Mouse (Mus musculus) neural tube, embryonic 12.5 days (tissue): ENCODE data around the gene Fblim1. TPM values are rescaled to one million over a fixed set of nuclear protein-coding genes. Genes with fewer than 3 reads are reported as not detected.
A peak's percentile ranks its signal among the peaks of the same experiment; 100 is the strongest.
"Not testable (repeated sequence)": the region's sequence is repeated elsewhere in the genome, so short reads cannot be mapped to it uniquely, and the experiment has no call there.

Source experiments
- ATAC-seq: fragments of 200-750 bp; cut with Nextera tagmentation; 2 replicates; pipeline ENCODE4 v1.8.0; 2017; ENCODE audit warnings: low read depth, mild to moderate bottlenecking, moderate TSS enrichment, moderate library complexity; ENCODE audit not compliant: low FRiP score
- H3K27ac ChIP-seq: fragments of 300-500 bp; sonication (generic); 2 replicates; pipeline ENCODE4 v1.5.1; 2016
- H3K27me3 ChIP-seq: fragments of 300-500 bp; sonication (generic); replicated peaks from 2 replicates; pipeline ENCODE4 v1.6.1; 2016; ENCODE audit warnings: mild to moderate bottlenecking
- H3K36me3 ChIP-seq: fragments of 300-500 bp; sonication (generic); 2 replicates; pipeline ENCODE4 v1.6.1; 2016; ENCODE audit warnings: mild to moderate bottlenecking
- H3K4me1 ChIP-seq: fragments of 300-500 bp; sonication (generic); 2 replicates; pipeline ENCODE4 v1.6.1; 2016
- H3K4me2 ChIP-seq: fragments of 300-500 bp; sonication (generic); replicated peaks from 2 replicates; pipeline ENCODE4 v1.6.1; 2016; ENCODE audit warnings: mild to moderate bottlenecking
- H3K4me3 ChIP-seq: fragments of 300-500 bp; sonication (generic); 2 replicates; pipeline ENCODE4 v1.5.1; 2016
- H3K9ac ChIP-seq: fragments of 300-500 bp; sonication (generic); 2 replicates; pipeline ENCODE4 v1.6.1; 2016; ENCODE audit warnings: mild to moderate bottlenecking
- H3K9me3 ChIP-seq: fragments of 300-500 bp; sonication (generic); 2 replicates; pipeline ENCODE4 v1.6.1; 2016; ENCODE audit warnings: mild to moderate bottlenecking
- WGBS: fragments of 180-500 bp; shearing (Covaris S2); methylation state at CpG from one replicate; pipeline ENCODE4 v1.1.7; 2016; 5-methylcytosine and 5-hydroxymethylcytosine counted together
- polyA plus RNA-seq: library from polyadenylated mRNA; unstranded; fragments of >200 nt; fragmentation: Nextera tagmentation; extraction: Ambion mirVana; gene quantifications from 2 replicates; pipeline ENCODE4 v1.2.1, GENCODE M21; 2016

Gene Fblim1
- polyA plus RNA-seq, 1 experiment from 2014 or later = 37.0 TPM

- H3K4me1 ChIP-seq = peaks cover 11% of the 10 kb centered on the region
- not testable (repeated sequence) for H3K9ac ChIP-seq, H3K27me3 ChIP-seq, H3K4me3 ChIP-seq, H3K36me3 ChIP-seq, H3K9me3 ChIP-seq, H3K27ac ChIP-seq, H3K4me2 ChIP-seq
- 84% methylated on average over 6 of the region's 6 CpGs for WGBS
- 0 out of 2 replicates have a peak, but pooled peaks have one; percentile 54 for ATAC-seq
Measured at GRCm38 (mm10) chr4:141556163-141556562, 49.7 kb downstream of the Fblim1 start.

- 93% methylated on average over 8 of the region's 9 CpGs for WGBS
- not testable (repeated sequence) for H3K9me3 ChIP-seq, H3K27ac ChIP-seq, H3K9ac ChIP-seq, H3K36me3 ChIP-seq, H3K4me3 ChIP-seq, ATAC-seq, H3K4me2 ChIP-seq, H3K27me3 ChIP-seq
- H3K4me1 ChIP-seq = peaks cover 10% of the 10 kb centered on the region
Measured at GRCm38 (mm10) chr4:141554255-141554865, 51.5 kb downstream of the Fblim1 start.

- Histone ChIP-seq H3K4me2 (no peak overlapping the region), H3K27ac (no peak overlapping the region), H3K9ac (no peak overlapping the region), H3K4me3 (no peak overlapping the region), H3K9me3 (no peaks in the 10 kb centered on the region), H3K4me1 (peaks cover 4% of the 10 kb centered on the region), H3K27me3 (no peaks in the 10 kb centered on the region), H3K36me3 (no peaks in the 10 kb centered on the region)
- WGBS = 48% methylated on average over 2 of the region's 2 CpGs
- ATAC-seq = no peak
Measured at GRCm38 (mm10) chr4:141552484-141552883, 53.4 kb downstream of the Fblim1 start.

- ATAC-seq = no peak
- WGBS = 27% methylated on average over 9 of the region's 9 CpGs
- Histone ChIP-seq H3K4me1 (peaks cover 9% of the 10 kb centered on the region), H3K9me3 (no peaks in the 10 kb centered on the region), H3K36me3 (no peaks in the 10 kb centered on the region), H3K4me3 (peak overlapping the region; percentile 73), H3K9ac (peak overlapping the region; percentile 88), H3K4me2 (peak overlapping the region; percentile 91), H3K27me3 (no peaks in the 10 kb centered on the region), H3K27ac (peak overlapping the region; percentile 9; the same call in 1 of the 2 replicates)
Measured at GRCm38 (mm10) chr4:141547299-141547698, 58.6 kb downstream of the Fblim1 start.

GRCm38 (mm10) chr4:141546334-141547200, 59.3 kb downstream of the Fblim1 start:
- H3K9me3 ChIP-seq = no peaks in the 10 kb centered on the region
- H3K36me3 ChIP-seq = no peaks in the 10 kb centered on the region
- peak overlapping the region; percentile 88 for H3K9ac ChIP-seq
- H3K4me3 ChIP-seq = peak overlapping the region; percentile 73
- ATAC-seq = peak; percentile 86
- H3K4me2 ChIP-seq = peak overlapping the region; percentile 91
- H3K4me1 ChIP-seq = peaks cover 11% of the 10 kb centered on the region
- H3K27ac ChIP-seq = peak overlapping the region; percentile 99
- WGBS = under 1% methylated on average over 86 of the region's 98 CpGs
- H3K27me3 ChIP-seq = no peaks in the 10 kb centered on the region

GRCm38 (mm10) chr4:141545743-141546333, 60.1 kb downstream of the Fblim1 start:
- Histone ChIP-seq H3K4me1 (peaks cover 16% of the 10 kb centered on the region), H3K36me3 (no peaks in the 10 kb centered on the region), H3K9ac (peak overlapping the region; percentile 88), H3K9me3 (no peaks in the 10 kb centered on the region), H3K4me2 (peak overlapping the region; percentile 91), H3K27ac (peak overlapping the region; percentile 99), H3K4me3 (peak overlapping the region; percentile 73), H3K27me3 (no peaks in the 10 kb centered on the region)
- peak; percentile 59 for ATAC-seq
- WGBS = under 1% methylated on average over 52 of the region's 56 CpGs

- Histone ChIP-seq H3K27me3 (no peaks in the 10 kb centered on the region), H3K36me3 (no peaks in the 10 kb centered on the region), H3K9me3 (no peaks in the 10 kb centered on the region), H3K27ac (peak overlapping the region; percentile 95), H3K4me1 (peaks cover 16% of the 10 kb centered on the region), H3K4me3 (peak overlapping the region; percentile 73), H3K4me2 (peak overlapping the region; percentile 91), H3K9ac (peak overlapping the region; percentile 88)
- WGBS = under 1% methylated on average over 45 of the region's 45 CpGs
- peak; percentile 29 for ATAC-seq
Measured at GRCm38 (mm10) chr4:141545071-141545742, 60.7 kb downstream of the Fblim1 start.

- whole genome bisulfite sequencing = 43% methylated on average over 2 of the region's 2 CpGs
- no peak overlapping the region for H3K27ac ChIP-seq
- H3K9ac ChIP-seq = no peak overlapping the region
- H3K27me3 ChIP-seq = no peaks in the 10 kb centered on the region
- no peaks in the 10 kb centered on the region for H3K36me3 ChIP-seq
- H3K4me1 ChIP-seq = peaks cover 16% of the 10 kb centered on the region
- H3K4me2 ChIP-seq = peak overlapping the region; percentile 91
- H3K4me3 ChIP-seq = no peak overlapping the region
- ATAC-seq = no peak
- H3K9me3 ChIP-seq = no peaks in the 10 kb centered on the region
Measured at GRCm38 (mm10) chr4:141544536-141544935, 61.4 kb downstream of the Fblim1 start.

- Histone ChIP-seq H3K4me2 (no peak overlapping the region), H3K4me1 (peaks cover 18% of the 10 kb centered on the region), H3K36me3 (no peaks in the 10 kb centered on the region), H3K27me3 (no peaks in the 10 kb centered on the region), H3K4me3 (no peak overlapping the region), H3K27ac (no peak overlapping the region), H3K9ac (no peak overlapping the region), H3K9me3 (no peaks in the 10 kb centered on the region)
- 77% methylated on average over 3 of the region's 3 CpGs for WGBS
- no peak for ATAC-seq
Measured at GRCm38 (mm10) chr4:141543593-141543992, 62.3 kb downstream of the Fblim1 start.

GRCm38 (mm10) chr4:141541851-141542250, 64.0 kb downstream of the Fblim1 start:
- Histone ChIP-seq H3K27me3 (no peaks in the 10 kb centered on the region), H3K4me1 (peaks cover 16% of the 10 kb centered on the region), H3K4me2 (no peak overlapping the region), H3K36me3 (no peaks in the 10 kb centered on the region), H3K9ac (no peak overlapping the region), H3K9me3 (no peaks in the 10 kb centered on the region), H3K27ac (no peak overlapping the region), H3K4me3 (no peak overlapping the region)
- 19% methylated on average over 7 of the region's 7 CpGs for WGBS
- no peak for ATAC-seq

GRCm38 (mm10) chr4:141540844-141541243, 65.1 kb downstream of the Fblim1 start:
- Histone ChIP-seq H3K27ac (no peak overlapping the region), H3K4me2 (no peak overlapping the region), H3K4me1 (peaks cover 16% of the 10 kb centered on the region), H3K4me3 (no peak overlapping the region), H3K27me3 (no peaks in the 10 kb centered on the region), H3K9ac (no peak overlapping the region), H3K36me3 (no peaks in the 10 kb centered on the region), H3K9me3 (no peaks in the 10 kb centered on the region)
- no peak for ATAC-seq
- WGBS = 75% methylated on average over 3 of the region's 3 CpGs
